Mouse (Mus musculus) embryonic fibroblast, embryonic 13.5 days (primary cell): ENCODE data around the gene Nup98.

Source experiments
- CTCF ChIP-seq: IDR thresholded peaks from 2 replicates; pipeline ENCODE4 v1.5.1; 2011; ENCODE audit warnings: mild to moderate bottlenecking, control low read depth, low read length, moderate library complexity, borderline replicate concordance; ENCODE audit not compliant: insufficient read depth
- POLR2A ChIP-seq: IDR thresholded peaks from 2 replicates; pipeline ENCODE4 v1.6.1; 2011; ENCODE audit warnings: low read depth, mild to moderate bottlenecking, control low read depth, low read length, moderate library complexity

DNA sequence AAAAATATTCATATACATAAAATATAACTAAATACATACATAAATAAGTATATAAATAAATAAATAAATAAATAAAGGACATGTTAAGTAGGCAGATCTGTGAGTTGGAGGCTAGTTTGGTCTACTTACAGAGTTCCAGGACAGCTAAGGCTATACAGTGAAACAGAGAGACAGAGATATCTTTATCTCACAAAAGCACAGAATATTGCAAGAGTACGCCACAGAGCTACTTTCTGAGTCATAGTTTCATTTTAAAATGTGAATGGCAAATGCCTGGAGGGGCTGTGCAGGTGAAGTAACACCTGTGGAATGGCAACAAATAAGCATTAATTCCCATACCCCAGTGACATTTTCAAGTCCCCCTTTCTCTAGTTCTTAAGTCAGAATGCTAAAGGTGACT lies 43.7 kb upstream of the Nup98 start:
- no peak for TF ChIP-seq POLR2A
- TF ChIP-seq CTCF, result no peak
